Mouse (Mus musculus) kidney, postnatal 10 days (tissue): ENCODE data around the gene Macrod2.

ENCODE experiments used
- DNase-seq: peaks from one replicate; pipeline ENCODE4 v3.0.0; 2021; ENCODE audit warnings: mixed read lengths

The Macrod2 gene

DNA sequence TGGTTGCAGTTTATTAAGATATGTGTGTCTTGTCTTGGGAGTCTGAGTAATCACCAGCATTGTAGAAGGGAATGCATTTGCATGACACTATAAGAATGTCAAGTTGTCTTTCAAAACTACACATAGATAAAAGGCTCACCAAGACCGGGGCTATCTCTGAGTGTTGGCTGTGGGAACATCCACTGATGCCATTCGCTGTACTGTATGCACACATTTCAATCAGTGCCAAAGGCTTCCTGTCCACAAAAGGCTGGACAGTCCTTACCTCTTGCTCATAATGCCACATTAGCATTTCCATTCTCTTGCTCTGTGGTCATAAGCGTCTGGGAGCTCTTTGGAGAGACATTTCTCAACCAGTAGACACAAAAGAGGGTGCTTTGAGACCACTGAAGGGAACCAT lies 1713.8 kb downstream of the Macrod2 start:
- DNase-seq, result no peak

DNA sequence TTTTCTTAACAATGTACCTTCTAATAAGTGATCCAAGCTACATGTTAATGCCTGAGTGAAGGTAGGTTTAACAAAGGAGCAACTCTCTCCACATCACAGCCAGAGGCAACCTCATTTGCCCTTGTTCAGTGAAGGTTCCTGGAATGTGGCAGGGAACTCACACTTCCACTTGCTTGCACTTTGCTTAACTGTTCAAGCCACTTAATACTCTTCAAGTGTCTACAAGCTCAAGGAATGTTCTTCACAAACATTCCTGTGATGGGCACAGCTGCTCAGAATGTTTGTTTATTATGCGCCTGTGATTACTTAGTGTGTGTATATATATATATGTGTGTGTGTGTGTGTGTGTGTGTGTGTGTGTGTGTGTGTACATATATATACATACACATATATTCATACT lies 1721.5 kb downstream of the Macrod2 start:
- DNase-seq, result no peak

DNA sequence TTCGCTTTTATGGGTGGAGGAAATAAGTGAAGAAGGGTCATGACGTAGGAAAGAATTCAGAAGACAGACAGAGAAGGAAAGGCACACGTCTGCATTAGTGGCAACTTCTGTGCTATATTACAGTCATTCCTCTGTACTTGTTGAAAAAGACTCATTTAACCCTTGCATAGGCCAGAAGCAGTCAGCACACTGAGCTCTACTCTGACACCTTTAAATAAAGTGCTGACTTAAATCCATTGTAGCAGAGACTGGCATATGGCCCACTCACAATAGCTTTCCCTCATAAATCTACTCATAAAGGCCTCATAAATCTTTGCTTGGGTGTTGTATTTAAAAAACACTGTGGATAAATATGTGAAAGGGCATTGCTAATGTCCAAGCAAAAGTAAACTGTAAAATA lies 1733.0 kb downstream of the Macrod2 start:
- no peak for DNase-seq

DNA sequence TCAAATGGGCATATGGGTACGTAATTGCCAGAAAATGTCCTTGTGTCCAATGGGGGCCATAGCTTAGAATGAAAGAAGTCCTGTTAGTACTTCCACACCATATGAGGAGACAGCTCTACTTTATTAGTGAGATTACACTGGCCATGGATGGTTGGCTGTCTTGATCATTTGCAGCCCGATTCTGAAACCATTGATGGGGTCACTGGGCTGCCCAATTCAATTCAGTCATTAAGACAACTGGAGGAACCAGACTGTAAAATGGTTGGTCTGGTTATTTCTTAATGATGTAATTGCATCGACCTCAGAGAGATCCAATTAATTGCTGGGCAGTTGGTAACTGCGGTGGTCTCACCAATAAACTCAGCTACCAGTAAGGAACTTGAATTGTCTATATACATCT lies 1734.1 kb downstream of the Macrod2 start:
- no peak for DNase-seq

DNA sequence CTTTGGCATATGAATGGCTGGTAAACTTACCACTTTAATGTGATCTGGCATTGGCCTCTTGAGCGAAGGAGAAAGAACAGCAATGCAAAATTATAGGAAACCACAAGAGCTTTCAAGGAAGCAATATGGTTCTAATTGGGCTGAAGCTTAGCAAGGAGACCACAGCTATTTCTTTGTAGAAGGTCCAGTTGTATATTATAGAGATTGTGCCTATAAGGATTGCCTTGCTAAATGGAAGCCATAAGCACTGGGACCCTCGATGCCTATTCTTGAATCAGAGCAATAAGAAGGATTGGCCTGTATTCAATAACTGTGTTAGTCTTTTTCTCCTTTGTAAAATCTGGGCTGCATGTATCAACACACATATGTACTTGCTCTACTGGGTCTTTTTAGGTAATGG lies 1754.2 kb downstream of the Macrod2 start:
- DNase-seq, result no peak

DNA sequence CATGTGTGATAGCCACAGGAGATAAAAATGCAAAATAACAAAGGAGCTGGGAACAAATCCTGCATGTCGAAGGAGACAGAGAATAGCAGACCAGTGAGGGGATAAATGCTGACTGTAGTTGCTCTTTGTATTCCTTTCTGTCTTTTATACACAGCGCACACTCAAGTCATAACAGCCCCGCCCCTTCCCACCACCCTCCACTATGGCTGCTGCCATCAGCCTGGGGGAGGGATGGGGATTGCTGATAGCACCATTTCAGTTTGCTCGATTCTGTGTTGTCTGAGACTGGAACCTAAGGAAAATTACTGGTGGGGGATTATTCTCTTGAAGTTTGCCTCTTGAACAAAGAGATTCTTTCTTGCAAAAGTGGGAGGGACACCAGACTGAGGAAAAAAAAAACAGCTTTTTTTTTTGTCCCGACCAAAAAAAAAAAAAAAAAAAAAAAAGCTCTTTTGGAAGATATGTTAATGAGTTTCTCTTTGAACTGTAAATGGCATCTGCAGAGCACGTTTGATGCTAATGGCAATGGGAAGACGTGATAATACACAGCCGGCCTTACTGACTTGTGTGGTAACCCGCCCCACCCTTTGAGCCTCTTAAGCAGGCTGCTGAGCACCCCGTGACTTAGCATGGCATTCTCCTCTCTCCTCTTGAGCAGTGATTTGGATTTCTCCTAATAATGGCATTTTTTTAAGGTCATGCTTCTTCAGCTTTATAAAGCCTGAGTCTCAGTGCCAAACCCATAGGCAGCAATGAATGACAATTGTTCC lies 1768.6 kb downstream of the Macrod2 start:
- DNase-seq, result no peak

DNA sequence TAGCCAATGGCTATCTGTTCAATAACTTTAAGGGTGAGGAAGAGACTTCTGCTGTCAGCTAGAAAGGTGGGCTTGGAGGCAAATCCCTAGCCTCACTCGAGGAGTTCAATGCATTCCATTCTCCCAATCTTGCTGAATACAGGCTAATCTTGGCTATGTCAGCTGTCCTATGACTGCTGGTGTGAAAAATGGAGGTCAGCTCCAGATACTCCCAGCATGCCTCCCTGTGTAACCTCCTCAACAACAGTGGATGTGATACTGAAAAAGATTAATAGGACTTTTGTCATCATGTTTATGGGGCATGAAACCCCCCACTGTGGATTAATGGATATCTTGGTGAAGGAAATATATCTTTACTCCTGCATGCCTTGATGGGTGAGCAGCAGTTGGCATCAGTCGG lies 1774.5 kb downstream of the Macrod2 start:
- DNase-seq, result no peak

DNA sequence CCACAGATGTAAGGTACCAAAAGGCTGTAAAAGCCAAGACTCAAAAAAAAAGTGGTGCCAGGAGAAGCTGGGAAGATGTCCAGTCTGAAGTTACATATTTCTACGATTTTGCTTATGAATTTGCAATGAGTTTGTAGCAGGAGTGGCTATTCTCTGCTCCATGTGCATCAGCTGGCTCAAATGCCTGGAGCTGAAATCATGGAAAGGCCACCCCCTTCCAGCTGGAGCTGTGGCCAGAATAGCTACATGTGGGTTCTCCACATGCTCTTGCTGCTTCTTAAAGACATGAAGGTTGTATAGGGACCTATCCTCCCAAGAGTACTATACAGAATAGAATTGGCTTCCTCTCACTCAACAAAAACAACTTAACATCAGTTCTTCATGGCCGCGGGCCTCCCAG lies 1777.6 kb downstream of the Macrod2 start:
- no peak for DNase-seq

DNA sequence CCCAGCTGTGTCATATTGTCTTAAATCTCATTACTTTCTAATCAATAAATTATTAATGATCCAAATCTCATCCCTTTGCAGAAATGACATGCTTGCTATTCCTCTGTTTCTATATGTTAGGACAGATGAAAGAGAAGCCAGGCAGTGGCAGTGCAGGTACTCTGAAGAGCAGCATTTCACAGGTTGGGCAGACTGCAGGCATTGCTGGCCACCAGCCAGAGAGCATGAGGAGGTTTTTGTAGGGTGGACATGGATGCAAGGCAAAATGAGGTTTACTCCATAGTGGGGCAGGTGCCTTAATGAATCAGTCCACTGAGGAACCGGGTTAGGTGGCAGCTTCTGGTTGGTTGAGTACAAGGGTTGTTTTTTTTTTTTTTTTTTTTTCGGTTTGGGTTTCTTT lies 1778.9 kb downstream of the Macrod2 start:
- DNase-seq, result peak; percentile 7

DNA sequence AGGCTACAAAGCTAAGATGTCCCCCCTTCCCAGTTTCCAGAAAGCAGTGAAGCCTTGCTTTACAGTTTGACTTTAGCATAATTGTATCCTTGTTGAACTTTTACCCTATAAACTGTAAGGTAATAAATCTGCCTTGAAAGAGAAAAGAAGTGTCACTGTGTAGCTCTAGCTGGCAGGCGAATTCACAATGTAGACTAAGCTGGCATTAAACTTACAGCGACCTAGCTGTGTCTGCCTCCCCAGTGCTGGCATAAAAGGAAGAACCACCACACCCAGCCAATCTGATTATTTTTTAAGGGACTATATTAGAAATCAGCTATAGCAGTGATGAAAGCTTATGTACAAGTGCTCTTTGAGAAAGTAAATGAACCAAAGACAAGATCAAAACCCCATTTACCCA lies 1791.8 kb downstream of the Macrod2 start:
- no peak for DNase-seq

DNA sequence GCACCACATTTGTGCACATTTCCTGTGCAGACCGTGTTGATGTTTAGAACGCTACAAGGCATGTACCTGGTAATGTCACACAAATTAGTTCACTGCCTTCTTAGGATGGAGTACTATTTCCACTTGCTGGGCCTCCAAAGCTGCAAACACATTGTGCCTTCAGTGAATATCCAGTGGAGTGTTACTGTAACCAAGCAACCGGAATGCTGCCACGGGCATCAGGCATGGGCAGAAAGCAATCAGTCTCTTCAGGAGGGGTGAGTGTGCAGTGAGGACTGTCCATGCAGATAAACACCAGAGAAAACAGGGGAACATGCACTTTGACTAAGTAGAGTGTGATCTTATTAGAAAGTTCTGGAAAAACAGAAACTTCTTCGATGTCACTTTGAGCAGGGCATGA lies 1792.3 kb downstream of the Macrod2 start:
- peak; percentile 16 for DNase-seq

DNA sequence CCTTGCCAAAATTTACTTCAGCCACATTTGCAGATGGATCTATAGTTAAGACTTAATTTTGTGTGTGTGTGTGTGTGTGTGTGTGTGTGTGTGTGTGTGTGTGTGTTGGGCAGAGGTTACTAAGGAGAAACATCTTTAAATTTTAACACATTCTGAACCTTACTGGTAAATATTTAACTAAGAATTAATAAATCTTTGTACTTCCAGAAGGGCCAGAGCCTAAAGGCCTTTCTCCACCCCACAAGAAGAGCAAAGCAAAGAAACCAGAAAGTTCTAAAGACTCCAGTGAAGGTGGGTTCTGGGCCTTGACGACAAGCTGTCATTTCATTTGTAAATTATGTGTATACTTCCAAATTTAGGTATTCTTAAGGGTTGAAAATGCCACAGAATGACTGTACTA lies 1822.3 kb downstream of the Macrod2 start:
- DNase-seq, result peak; percentile 18

DNA sequence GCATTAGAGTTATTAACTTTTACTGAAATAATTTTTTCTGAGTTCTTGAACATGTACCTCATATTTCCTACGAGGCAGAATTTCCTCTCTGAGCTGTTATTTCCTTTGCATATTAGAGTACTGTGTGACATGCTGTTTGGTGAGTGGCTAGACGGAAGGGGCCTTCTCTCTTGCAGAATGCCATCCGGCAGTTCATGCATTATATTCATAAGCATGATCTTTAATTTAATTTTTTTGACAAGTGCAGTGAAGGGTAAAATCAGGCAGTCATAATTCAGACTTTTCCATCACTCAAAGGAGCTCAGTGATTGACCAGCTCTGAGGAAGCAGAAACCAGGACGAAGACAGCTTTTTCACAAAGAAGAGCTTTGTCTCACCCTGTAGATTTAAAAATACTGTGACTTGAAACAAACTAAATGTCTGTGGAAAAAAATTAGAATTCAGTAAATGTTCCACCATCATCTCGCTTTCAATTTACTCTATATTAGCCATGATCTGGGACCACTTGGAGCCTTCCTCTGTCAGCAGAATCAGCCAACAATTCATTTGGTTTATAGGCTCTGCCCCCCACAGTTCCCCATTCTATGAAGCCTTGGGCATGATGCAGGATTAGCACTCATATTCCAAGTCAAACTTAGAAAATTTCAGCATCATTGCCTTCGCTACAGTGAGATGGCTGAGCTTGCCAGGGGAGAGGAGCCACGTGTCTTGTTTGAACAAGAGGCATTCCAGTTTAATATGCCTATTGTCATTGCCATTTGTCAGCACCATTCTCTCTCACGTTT lies 1827.2 kb downstream of the Macrod2 start:
- DNase-seq, result no peak

DNA sequence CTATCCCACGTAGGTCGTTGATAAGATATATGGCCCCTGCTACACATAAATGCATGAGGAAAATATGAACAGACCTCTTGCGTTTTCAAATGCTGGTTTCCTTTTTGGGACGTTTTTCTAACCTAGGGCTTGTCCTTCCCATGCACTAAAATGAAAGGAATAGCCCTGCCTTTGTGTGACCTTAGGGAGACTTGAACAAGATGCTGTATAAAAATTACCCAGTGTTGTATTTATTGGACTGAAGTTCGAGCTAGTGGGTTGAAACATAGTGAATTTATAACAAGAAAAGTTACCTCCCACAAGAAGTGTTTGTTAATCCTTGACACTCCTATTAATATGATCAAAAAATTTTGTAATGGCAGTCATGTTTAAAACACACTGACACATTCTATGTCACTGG lies 1827.8 kb downstream of the Macrod2 start:
- DNase-seq, result no peak

DNA sequence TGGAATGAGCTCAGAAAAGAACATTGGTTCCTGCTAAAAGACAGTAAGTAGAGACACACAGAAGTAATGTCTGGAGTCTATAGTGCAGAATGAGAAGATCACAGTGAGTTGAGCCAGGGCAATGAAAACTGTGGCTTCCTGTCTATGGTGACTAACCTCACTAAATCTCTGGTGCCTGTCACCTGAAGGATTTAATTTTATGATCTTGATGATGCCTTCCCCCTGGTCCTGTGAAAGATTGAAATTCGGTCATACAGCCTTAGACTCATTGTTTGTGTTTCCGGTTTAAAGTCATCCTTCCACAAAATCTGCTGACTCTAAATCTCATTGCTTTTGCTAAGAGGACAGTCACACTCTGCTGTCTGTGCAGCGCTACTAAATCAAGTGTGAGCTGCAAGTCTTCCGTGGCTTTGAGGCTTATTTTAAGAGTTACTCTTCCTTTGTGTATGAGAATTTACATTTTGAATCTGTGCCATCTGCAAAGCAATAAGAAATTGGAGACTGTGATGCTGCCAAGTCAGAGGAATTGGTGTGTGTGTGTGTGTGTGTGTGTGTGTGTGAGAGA lies 1836.0 kb downstream of the Macrod2 start:
- no peak for DNase-seq

DNA sequence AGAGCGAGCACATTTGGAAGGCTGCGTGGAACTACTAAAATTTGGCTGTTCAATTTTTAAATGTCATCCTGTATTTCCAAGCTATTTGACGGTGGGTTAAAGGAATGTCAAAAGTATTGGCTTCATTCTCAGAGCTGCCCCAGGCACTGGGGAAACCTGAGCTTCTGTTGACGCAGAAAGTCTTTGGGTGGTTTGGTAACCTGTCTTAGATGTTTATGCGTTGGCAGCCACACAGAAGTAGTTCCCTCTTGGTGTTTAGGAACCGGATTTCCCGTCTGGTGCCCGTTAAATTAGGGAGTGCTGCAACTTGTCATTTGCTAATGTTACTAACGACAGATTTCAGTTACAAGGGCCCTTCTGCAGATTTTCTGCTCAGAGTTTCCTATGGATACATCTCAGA lies 1837.7 kb downstream of the Macrod2 start:
- no peak for DNase-seq

DNA sequence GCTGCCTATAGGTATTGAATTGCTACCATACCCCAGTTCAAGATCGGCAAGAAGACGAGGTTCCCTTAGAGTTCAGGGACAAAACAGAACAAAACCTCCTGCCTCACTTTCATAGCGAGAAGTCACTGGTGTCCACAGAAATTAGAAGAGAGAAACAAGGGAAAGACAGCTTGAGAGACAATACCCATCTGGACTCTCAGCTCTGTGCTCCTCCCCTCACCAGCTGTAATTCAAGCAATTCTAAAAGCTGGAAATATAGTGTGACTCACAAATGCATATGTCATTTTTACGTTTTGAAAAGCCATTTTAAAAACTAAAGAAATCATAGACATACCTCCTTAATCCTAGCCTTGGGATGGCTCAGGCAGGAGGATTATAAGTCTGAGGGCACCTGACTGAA lies 1848.4 kb downstream of the Macrod2 start:
- DNase-seq, result no peak

DNA sequence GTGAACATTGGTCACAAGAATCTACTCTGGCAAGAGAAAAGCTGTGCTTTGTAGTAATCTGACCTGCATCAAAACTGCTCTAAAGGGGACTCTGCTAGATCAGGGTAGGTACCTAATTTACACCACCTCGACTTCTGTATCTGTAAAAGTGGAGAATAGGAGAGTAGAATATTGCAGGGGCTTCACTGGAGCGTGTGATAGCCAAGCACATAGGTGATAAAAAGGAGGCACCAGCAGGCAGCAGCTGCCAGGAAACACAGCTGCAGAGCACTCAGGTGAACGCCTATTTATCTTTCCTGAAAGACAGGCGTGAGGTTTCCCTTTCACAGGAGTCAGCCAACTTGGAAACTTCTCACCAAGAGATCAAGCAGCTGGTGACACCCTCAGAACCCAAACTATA lies 1855.3 kb downstream of the Macrod2 start:
- DNase-seq, result no peak

DNA sequence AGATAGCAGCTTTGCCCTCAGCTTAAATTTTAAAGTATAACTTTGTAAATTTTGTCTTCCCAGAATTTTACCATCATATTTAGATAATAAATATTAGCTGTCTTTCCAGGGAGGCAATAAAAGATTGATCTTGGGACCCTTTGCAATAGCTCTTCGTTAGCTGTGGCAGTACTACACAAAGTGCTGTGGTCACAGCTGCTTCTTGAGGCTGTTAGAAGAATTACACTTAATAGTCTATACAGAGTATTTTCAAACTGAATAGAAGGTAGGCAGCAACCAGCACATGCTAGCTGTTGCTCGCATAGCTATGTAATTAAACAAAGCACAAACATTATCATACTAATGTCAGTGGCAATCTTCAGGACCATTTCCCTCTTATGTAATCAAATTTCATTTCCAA lies 1856.4 kb downstream of the Macrod2 start:
- no peak for DNase-seq

DNA sequence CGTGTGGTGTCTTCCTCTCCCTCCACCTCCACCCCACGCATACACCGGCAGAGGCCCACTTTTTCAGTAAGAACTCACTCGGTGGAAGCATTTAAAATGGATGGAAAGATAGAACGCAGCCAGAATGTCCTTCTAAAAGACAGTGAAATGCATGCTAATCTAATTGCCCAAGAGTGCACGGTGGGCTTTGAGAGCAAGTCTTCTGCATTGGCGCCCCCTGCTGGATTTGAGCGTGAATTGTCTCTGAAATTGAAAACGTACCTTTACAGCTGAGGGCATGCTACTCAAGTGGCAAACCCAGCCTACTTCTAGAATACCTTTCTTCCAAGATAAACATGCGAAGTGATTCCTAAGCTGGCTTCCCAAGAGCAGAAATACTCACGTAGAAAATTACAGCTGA lies 1858.8 kb downstream of the Macrod2 start:
- DNase-seq, result peak; percentile 84

DNA sequence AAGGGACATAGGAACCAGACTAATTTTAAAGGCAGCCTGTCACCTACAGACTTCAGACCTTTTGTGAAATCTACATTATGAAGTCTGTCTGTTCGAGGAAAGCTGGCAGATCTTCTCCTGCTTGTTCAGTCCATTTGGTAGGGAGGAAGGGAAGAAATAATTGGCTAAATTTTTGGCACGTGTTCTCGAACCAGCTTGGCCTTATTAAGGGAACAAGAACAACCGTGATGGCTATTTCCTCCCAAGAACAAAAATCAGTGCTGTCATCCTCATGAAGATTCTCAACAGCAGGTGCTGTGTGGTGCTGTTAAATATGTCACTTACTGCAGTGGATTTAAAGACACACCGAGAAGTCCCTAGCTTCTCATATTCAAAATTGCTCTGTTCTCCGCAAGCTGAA lies 1859.5 kb downstream of the Macrod2 start:
- DNase-seq, result no peak

DNA sequence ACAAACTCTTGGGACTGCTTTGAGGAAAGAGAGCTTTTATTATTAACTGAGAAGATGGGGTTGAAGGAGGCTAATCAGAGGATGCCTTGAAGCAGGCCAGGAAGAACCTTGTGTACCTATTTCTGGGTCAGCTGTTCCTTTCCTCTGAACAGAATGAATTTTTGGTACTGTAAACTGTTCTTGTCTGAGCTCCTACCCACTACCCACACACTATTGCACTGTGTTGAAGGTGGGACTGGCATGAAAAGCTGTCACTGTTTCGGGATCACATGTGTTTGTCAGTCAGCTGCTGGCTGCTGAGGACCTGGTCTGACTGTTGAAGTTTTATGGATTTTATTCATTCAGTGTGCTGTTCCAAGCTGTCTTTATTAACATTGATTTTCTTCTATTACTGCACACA lies 1862.4 kb downstream of the Macrod2 start:
- DNase-seq, result no peak

DNA sequence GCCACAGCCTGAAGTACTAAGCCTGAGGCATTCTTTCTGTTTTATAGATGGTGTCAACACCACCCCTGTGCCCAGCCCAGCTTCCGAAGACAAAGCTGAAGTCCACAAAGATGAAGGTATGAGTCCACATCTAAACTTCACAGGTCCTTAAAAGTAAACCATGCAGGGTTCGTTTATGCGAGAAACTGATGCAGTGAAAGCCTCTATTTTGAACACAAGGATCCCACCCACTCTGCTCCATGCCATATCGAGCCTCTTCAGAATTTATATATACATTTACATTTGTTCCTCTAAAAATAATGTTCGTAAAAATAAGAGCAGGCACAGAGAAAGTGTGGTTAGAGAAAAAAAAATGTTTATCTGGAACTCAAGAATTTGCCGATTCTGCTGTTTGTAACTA lies 1865.9 kb downstream of the Macrod2 start:
- no peak for DNase-seq

DNA sequence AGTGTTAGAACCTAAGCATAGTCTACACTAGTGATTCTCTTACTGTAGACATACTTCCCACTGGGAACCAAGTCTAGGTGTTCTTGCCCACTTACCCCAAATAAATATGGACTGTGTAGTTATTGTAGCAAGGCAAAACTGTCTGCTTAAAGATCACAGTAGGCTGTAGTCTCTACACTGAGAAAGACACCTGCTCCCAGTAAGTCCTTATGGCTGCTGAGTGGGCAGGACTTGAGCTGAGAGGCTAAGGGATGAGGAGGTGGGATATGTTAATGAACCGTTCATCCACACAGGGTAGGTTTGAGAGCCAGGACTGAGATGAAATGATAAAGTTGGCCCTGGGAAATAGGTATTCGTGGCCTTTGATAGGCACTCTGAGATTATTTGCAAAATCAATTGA lies 1869.6 kb downstream of the Macrod2 start:
- DNase-seq, result no peak
